Mouse (Mus musculus): ENCODE results near the gene Dnajc6. TPM values are rescaled to one million over a fixed set of nuclear protein-coding genes. Genes with fewer than 3 reads are reported as not detected.

Dnajc6 gene
- total and polyA plus RNA-seq, 3 experiments, result 0.29 to 0.41 (median 0.35) TPM

DNA sequence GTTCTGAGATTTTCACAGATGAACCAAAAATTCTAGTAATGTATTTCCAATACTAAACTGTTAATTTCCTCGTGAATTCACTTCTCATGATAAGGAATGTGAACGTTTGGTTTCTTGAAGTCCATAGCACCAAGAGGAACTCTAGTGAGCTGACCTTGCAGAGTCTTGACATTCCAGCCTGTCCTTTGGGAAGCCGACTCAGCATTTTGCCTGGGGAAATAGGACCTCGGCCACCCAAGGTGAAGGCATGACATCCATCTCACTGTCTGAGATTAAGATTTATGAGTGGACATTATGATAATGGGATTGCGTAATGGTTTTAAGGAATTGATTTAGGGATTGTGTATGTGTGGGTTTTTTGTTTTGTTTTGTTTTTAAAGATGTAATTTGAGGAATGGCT lies 144.2 kb downstream of the Dnajc6 start:
- intact Hi-C loops (cut with DNase I), result loop anchor here (10.0 kb wide), 1 partner anchor 376 kb away; the partner anchor contains the start of gene Jak1
- no peak for DNase-seq
- H3K36me3 ChIP-seq (ENCODE audit: control insufficient read depth, insufficient read depth, low read length), result no peaks in the 10 kb centered on the region

DNA sequence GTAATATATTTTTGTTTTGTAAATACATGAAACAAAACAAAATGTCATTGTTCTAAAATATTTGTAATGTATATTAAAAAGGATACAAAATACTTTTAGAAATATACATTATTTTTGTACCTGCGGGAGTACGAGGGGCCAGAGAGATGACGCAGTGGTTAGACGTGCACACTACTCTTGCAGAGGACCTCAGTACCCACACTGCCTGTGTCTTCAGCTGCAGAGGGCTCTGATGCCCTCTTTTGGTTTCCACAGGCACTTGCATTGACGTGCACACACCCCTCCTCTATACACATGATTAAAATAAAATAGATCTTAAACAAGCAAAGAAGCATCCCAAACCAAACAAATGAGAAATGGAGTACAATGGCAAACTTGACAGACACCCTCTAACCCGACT lies 146.3 kb downstream of the Dnajc6 start:
- no peak overlapping the region for H3K4me3 ChIP-seq
- no peaks in the 10 kb centered on the region for H3K27me3 ChIP-seq (ENCODE audit: control insufficient read depth, insufficient read depth, low read length)
- no peaks in the 10 kb centered on the region for H3K79me2 ChIP-seq (replicated peaks; ENCODE audit: control insufficient read depth, insufficient read depth, low read length)
- no peaks in the 10 kb centered on the region for H3K36me3 ChIP-seq (ENCODE audit: control insufficient read depth, insufficient read depth, low read length)
- H3K9ac ChIP-seq (ENCODE audit: low read depth, low read length), result no peak overlapping the region
- TF ChIP-seq CTCF (IDR thresholded peaks at IDR 0.05), result peak; percentile 15; the same call in 1 of the 2 replicates
- no peak for TF ChIP-seq POLR2A (IDR thresholded peaks at IDR 0.05; ENCODE audit: insufficient read depth, low read depth, low read length)
- H3K27ac ChIP-seq, result no peak overlapping the region
- intact Hi-C loops (cut with DNase I), result loop anchor here (10.0 kb wide), 1 partner anchor 378 kb away; the partner anchor contains the start of gene Jak1
- no peaks in the 10 kb centered on the region for H3K4me1 ChIP-seq (ENCODE audit: control insufficient read depth, insufficient read depth, low read length)
- 81% methylated on average over 6 of the region's 6 CpGs for WGBS
- no peak for DNase-seq

More for the DNA sequence above, 144.2 kb downstream of the Dnajc6 start:
- Histone ChIP-seq H3K9ac (ENCODE audit: low read depth, low read length) (no peak overlapping the region), H3K79me2 (replicated peaks; ENCODE audit: control insufficient read depth, insufficient read depth, low read length) (no peaks in the 10 kb centered on the region), H3K4me3 (no peak overlapping the region), H3K27me3 (ENCODE audit: control insufficient read depth, insufficient read depth, low read length) (no peaks in the 10 kb centered on the region), H3K27ac (no peak overlapping the region), H3K4me1 (ENCODE audit: control insufficient read depth, insufficient read depth, low read length) (no peaks in the 10 kb centered on the region)
- 68% methylated on average over 5 of the region's 5 CpGs for WGBS
- no peak for TF ChIP-seq CTCF (IDR thresholded peaks at IDR 0.05)
- no peak for TF ChIP-seq POLR2A (IDR thresholded peaks at IDR 0.05; ENCODE audit: insufficient read depth, low read depth, low read length)
- no peak for TF ChIP-seq EP300 (IDR thresholded peaks at IDR 0.05; ENCODE audit: insufficient read depth, low read depth, low read length)

DNA sequence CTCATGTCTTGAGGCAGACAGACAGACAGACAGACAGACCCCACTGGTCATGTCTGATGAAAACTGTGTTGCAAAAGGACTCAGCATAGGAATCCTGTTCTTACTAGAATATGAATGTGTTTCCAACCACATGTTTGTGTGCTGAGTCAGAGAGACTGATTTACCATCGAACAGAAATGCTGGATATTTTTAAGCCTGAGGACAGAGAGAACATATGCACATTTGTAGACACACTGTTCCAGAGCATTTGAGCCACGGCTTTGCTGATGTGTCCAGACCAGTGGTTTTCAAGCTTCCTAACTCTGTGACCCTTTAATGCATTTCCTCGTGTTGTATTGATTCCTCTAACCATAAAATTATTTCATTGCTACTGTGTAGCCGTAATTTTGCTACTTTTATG lies 146.8 kb downstream of the Dnajc6 start:
- DNase-seq, result no peak
- H3K27ac ChIP-seq, result no peak overlapping the region
- no peaks in the 10 kb centered on the region for H3K36me3 ChIP-seq (ENCODE audit: control insufficient read depth, insufficient read depth, low read length)
- no peak overlapping the region for H3K9ac ChIP-seq (ENCODE audit: low read depth, low read length)
- no peaks in the 10 kb centered on the region for H3K27me3 ChIP-seq (ENCODE audit: control insufficient read depth, insufficient read depth, low read length)
- intact Hi-C loops (cut with DNase I), result loop anchor here (10.0 kb wide), 1 partner anchor 378 kb away; the partner anchor contains the start of gene Jak1
- H3K4me1 ChIP-seq (ENCODE audit: control insufficient read depth, insufficient read depth, low read length), result no peaks in the 10 kb centered on the region
- WGBS, result 55% methylated on average over 4 of the region's 4 CpGs
- TF ChIP-seq CTCF (IDR thresholded peaks at IDR 0.05) (no peak), EP300 (IDR thresholded peaks at IDR 0.05; ENCODE audit: insufficient read depth, low read depth, low read length) (no peak), POLR2A (IDR thresholded peaks at IDR 0.05; ENCODE audit: insufficient read depth, low read depth, low read length) (no peak)
- H3K79me2 ChIP-seq (replicated peaks; ENCODE audit: control insufficient read depth, insufficient read depth, low read length), result no peaks in the 10 kb centered on the region
- H3K4me3 ChIP-seq, result no peak overlapping the region

- TF ChIP-seq POLR2A (IDR thresholded peaks at IDR 0.05; ENCODE audit: insufficient read depth, low read depth, low read length) (peak; percentile 61), CTCF (IDR thresholded peaks at IDR 0.05) (no peak)
- Histone ChIP-seq H3K9ac (ENCODE audit: low read depth, low read length) (peak overlapping the region; percentile 65), H3K27me3 (ENCODE audit: control insufficient read depth, insufficient read depth, low read length) (no peaks in the 10 kb centered on the region), H3K36me3 (ENCODE audit: control insufficient read depth, insufficient read depth, low read length) (0 out of 2 replicates have a peak, but pooled peaks cover 3% of the 10 kb centered on the region), H3K4me1 (ENCODE audit: control insufficient read depth, insufficient read depth, low read length) (peaks cover 7% of the 10 kb centered on the region), H3K27ac (peak overlapping the region; percentile 94), H3K4me3 (peak overlapping the region; percentile 55), H3K79me2 (replicated peaks; ENCODE audit: control insufficient read depth, insufficient read depth, low read length) (peaks cover 3% of the 10 kb centered on the region; the same call in 1 of the 2 replicates)
- no peak for DNase-seq
- intact Hi-C loops (cut with DNase I), result loop anchor here (5.0 to 10.0 kb wide), 2 partner anchors 290 to 382 kb away; partner anchors contain the start of gene Jak1
- 2% methylated on average over 8 of the region's 8 CpGs for WGBS
These were observed 150.4 kb downstream of the Dnajc6 start for GRCm38 (mm10) chr4:101646857-101647195.

DNA sequence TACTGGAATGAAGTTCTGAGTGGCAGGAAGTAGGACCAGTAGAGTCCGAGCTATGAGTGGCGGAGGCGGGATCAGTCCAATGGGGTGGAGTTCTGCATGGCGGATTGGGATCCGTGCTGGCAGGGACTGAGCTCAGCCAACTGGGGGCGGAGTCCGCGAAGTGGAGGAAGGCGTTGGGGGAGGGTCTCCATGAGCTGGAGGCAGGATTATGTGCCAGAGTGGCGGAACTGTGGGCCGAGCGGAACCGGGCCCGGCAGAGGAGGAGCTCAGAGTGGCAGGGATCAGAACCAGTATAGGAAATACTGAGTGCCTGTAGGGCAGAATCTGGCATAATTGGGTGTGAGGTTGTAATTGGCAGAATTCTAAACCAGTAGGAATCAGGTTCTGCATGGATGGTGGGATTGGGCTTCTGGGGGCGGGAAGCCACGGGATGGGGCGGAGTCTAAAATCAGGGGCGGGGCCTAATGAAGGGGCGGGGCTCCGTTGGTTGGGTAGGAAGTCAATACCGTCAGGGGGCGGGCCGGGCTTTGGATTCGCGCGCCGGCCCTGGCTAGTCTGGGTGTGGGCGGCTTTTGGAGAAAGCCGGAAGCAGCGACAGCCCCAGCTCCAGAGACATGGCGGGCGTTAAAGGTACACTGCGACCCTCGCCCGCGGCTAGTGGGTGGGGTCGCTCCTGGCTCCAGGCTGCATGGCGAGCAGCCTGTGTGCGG lies 150.9 kb downstream of the Dnajc6 start, which contains the start of gene Leprot:
Gene Leprot (plus strand): TSS at position 523 of the 710 bp plus-strand sequence.
- Histone ChIP-seq H3K4me3 (peak within 1 kb of the TSS; percentile 74), H3K36me3 (ENCODE audit: control insufficient read depth, insufficient read depth, low read length) (0 out of 2 replicates have a peak, but pooled peaks cover 3% of the 10 kb centered on the region), H3K9ac (ENCODE audit: low read depth, low read length) (peak within 1 kb of the TSS; percentile 94), H3K4me1 (ENCODE audit: control insufficient read depth, insufficient read depth, low read length) (peaks cover 7% of the 10 kb centered on the region), H3K27ac (peak within 1 kb of the TSS; percentile 98), H3K27me3 (ENCODE audit: control insufficient read depth, insufficient read depth, low read length) (no peaks in the 10 kb centered on the region), H3K79me2 (replicated peaks; ENCODE audit: control insufficient read depth, insufficient read depth, low read length) (peaks cover 3% of the 10 kb centered on the region; the same call in 1 of the 2 replicates)
- TF ChIP-seq CTCF (IDR thresholded peaks at IDR 0.05) (no peak), POLR2A (IDR thresholded peaks at IDR 0.05; ENCODE audit: insufficient read depth, low read depth, low read length) (peak; percentile 67), EP300 (IDR thresholded peaks at IDR 0.05; ENCODE audit: insufficient read depth, low read depth, low read length) (peak; percentile 40; the same call in 1 of the 2 replicates)
- under 1% methylated on average over 39 of the region's 39 CpGs for WGBS
- peak; percentile 100 for DNase-seq
- intact Hi-C loops (cut with DNase I), result loop anchor here (5.0 to 10.0 kb wide), 2 partner anchors 290 to 383 kb away; partner anchors contain the start of gene Jak1
